15 mouse cellular contexts compared by ENCODE assay signal in genomic region chr13:41085140-41085539, GRCm38 (mm10). TPM values are rescaled to one million over a fixed set of nuclear protein-coding genes. Genes with fewer than 3 reads are reported as not detected.
A peak's percentile ranks its signal among the peaks of the same experiment; 100 is the strongest.
DNase-seq lines count a peak whose midpoint lies in the region; ATAC-seq and TF ChIP-seq lines count a peak whose summit lies in the region.
"Had no signal": no experiment of that assay in that cellular context is flagged by ENCODE, and none has a peak within 500 bp of the region (broad histone marks: within the 10 kb centered on the region; RNA-seq: fewer than 3 reads in every experiment).

No protein-coding gene starts in this region.

- no peak overlapping the region for H3K9ac ChIP-seq in limb, embryonic 14.5 days (ENCODE audit: low read depth, low read length, severe bottlenecking)

- H3K4me2 ChIP-seq in limb, embryonic 14.5 days (replicated peaks; ENCODE audit: low read depth, low read length, severe bottlenecking) = no peak overlapping the region

- no peaks in the 10 kb centered on the region for H3K4me1 ChIP-seq in limb, embryonic 14.5 days (ENCODE audit: control insufficient read depth, insufficient read depth, low read length)
- H3K4me1 ChIP-seq in limb, embryonic 10.5 days = no peaks in the 10 kb centered on the region

- peak; percentile 40 for TF ChIP-seq CTCF in Patski (IDR thresholded peaks at IDR 0.05)

- no peak for TF ChIP-seq POLR2A in limb, embryonic 14.5 days (IDR thresholded peaks at IDR 0.05; ENCODE audit: borderline replicate concordance, extremely low read depth, insufficient read depth, insufficient read length)

- in situ Hi-C loops in Patski (cut with MboI; ENCODE audit: low pct_unique_long_range_greater_than_20kb) = no loop called here

- CTCF ChIA-PET in Patski (lab: Charles Lee) = interaction anchor here (1.0 to 1.5 kb wide), 2 partner anchors 14 to 19 kb away, joined by 3 read pairs; no protein-coding TSS in a partner anchor

- DNase-seq in embryo, embryonic 10 days (ENCODE audit: low spot score) = peak; percentile 48
- no peak for DNase-seq in embryo, embryonic 9.5 days (ENCODE audit: extremely low spot score)
- DNase-seq in limb, embryonic 14.5 days (ENCODE audit: low spot score) = peak; percentile 47
- no peak for DNase-seq in limb, embryonic 10.5 days (ENCODE audit: low spot score)
- DNase-seq in Patski (ENCODE audit: low read depth, low spot score) = no peak
- DNase-seq in gastrocnemius, postnatal 10 days = no peak
- DNase-seq in right cerebral cortex, postnatal 4 days = no peak
- DNase-seq: adrenal gland, adult 2 months; cerebellum, postnatal 14 days had no signal

- no peak for ATAC-seq in limb, embryonic 14.5 days (ENCODE audit: low FRiP score, low read depth)
- no peak for ATAC-seq in Patski
- ATAC-seq in megakaryocyte-erythroid progenitor cell, adult 5-6 weeks (replicated peaks; ENCODE audit: low FRiP score, low TSS enrichment, poor library complexity, severe bottlenecking) = 0 out of 2 replicates have a peak, but pooled peaks have one; percentile 63

- H3K9me3 ChIP-seq in limb, embryonic 14.5 days (ENCODE audit: control insufficient read depth, low read length) = no peaks in the 10 kb centered on the region
- no peaks in the 10 kb centered on the region for H3K9me3 ChIP-seq in limb, embryonic 10.5 days (replicated peaks)

- POLR2A ChIA-PET in Patski (lab: Charles Lee) = no interaction called here

- no peaks in the 10 kb centered on the region for H3K36me3 ChIP-seq in limb, embryonic 14.5 days (ENCODE audit: control insufficient read depth, insufficient read depth, low read length)
- H3K36me3 ChIP-seq in limb, embryonic 10.5 days = no peaks in the 10 kb centered on the region

- 11% methylated on average over 2 of the region's 2 CpGs for WGBS in limb, embryonic 14.5 days
- WGBS in limb, embryonic 10.5 days = 29% methylated on average over 2 of the region's 2 CpGs

- H3K4me3 ChIP-seq in limb, embryonic 14.5 days (replicated peaks; ENCODE audit: low read length) = no peak overlapping the region
- H3K4me3 ChIP-seq in limb, embryonic 10.5 days = no peak overlapping the region

- H3K27me3 ChIP-seq in limb, embryonic 14.5 days (ENCODE audit: control insufficient read depth, insufficient read depth, low read length) = no peaks in the 10 kb centered on the region
- peaks cover 13% of the 10 kb centered on the region for H3K27me3 ChIP-seq in limb, embryonic 10.5 days (ENCODE audit: low read depth, poor library complexity, severe bottlenecking)
- H3K27me3 ChIP-seq in Patski = peaks cover 38% of the 10 kb centered on the region

- no peak overlapping the region for H3K27ac ChIP-seq in limb, embryonic 14.5 days (replicated peaks; ENCODE audit: low read depth, low read length)
- no peak overlapping the region for H3K27ac ChIP-seq in limb, embryonic 10.5 days

RNA-seq across cellular contexts. Expression of gene Mak, which starts 5.6 kb away (rescaled TPM):
- 0.64 and 0.79 TPM in 2 replicates for polyA plus RNA-seq in limb, embryonic 14.5 days (2012; rRNA removed)
- 0.23 and 0.46 TPM in 2 replicates for polyA plus RNA-seq in limb, embryonic 14.5 days (2014; fragmentation: Nextera tagmentation; extraction: Ambion mirVana)
- 0.46 and 0.69 TPM in 2 replicates for polyA plus RNA-seq in limb, embryonic 10.5 days (2016; fragmentation: Nextera tagmentation; extraction: Ambion mirVana)
- 0.05 TPM for polyA plus RNA-seq in Patski (2021)
- total RNA-seq in megakaryocyte-erythroid progenitor cell, adult 5-6 weeks (2014; fragmentation: Nextera tagmentation) = not detected in 2 replicates
- total RNA-seq in megakaryocyte-erythroid progenitor cell, adult 5-6 weeks (2017) = not detected in 2 replicates
- total RNA-seq in gastrocnemius, postnatal 10 days (2021) = not detected
- polyA plus RNA-seq: small intestine, adult 2 months had no signal

RNA-seq across cellular contexts. Expression of gene Gcm2, which starts 25.7 kb away (rescaled TPM):
- 0.14 TPM in 1 of 2 replicates, not detected in the other for polyA plus RNA-seq in limb, embryonic 14.5 days (2012; rRNA removed)
- not detected in 2 replicates for polyA plus RNA-seq in limb, embryonic 14.5 days (2014; fragmentation: Nextera tagmentation; extraction: Ambion mirVana)
- 0.15 TPM in 1 of 2 replicates, not detected in the other for polyA plus RNA-seq in limb, embryonic 10.5 days (2016; fragmentation: Nextera tagmentation; extraction: Ambion mirVana)
- not detected for polyA plus RNA-seq in Patski (2021)
- total RNA-seq in megakaryocyte-erythroid progenitor cell, adult 5-6 weeks (2014; fragmentation: Nextera tagmentation) = not detected in 2 replicates
- not detected in 2 replicates for total RNA-seq in megakaryocyte-erythroid progenitor cell, adult 5-6 weeks (2017)
- total RNA-seq in gastrocnemius, postnatal 10 days (2021) = not detected
- total RNA-seq: adrenal gland, adult 2 months; layer of hippocampus, adult 18-20 months had no signal
- polyA plus RNA-seq: adrenal gland, adult 2 months; frontal cortex, adult 2 months; heart, embryonic 16.5 days; liver, embryonic 16.5 days; small intestine, adult 2 months had no signal

RNA-seq across cellular contexts. Expression of gene Sycp2l, which starts 29.0 kb away (rescaled TPM):
- polyA plus RNA-seq in limb, embryonic 14.5 days (2012; rRNA removed) = not detected in 2 replicates
- polyA plus RNA-seq in limb, embryonic 14.5 days (2014; fragmentation: Nextera tagmentation; extraction: Ambion mirVana) = not detected in 2 replicates
- not detected in 2 replicates for polyA plus RNA-seq in limb, embryonic 10.5 days (2016; fragmentation: Nextera tagmentation; extraction: Ambion mirVana)
- not detected for polyA plus RNA-seq in Patski (2021)
- not detected in 2 replicates for total RNA-seq in megakaryocyte-erythroid progenitor cell, adult 5-6 weeks (2014; fragmentation: Nextera tagmentation)
- total RNA-seq in megakaryocyte-erythroid progenitor cell, adult 5-6 weeks (2017) = not detected in 2 replicates
- total RNA-seq in gastrocnemius, postnatal 10 days (2021) = not detected
- total RNA-seq: adrenal gland, adult 2 months had no signal
- polyA plus RNA-seq: adrenal gland, adult 2 months; heart, embryonic 16.5 days; liver, embryonic 16.5 days; small intestine, adult 2 months had no signal

Comparison
In these comparisons a context has a peak if more than half of its experiments do, and no peak if none do; other contexts are left out.
1. DNase-seq: peak in embryo, embryonic 10 days (single experiment) and limb, embryonic 14.5 days (single experiment); none in embryo, embryonic 9.5 days (single experiment), limb, embryonic 10.5 days (single experiment), Patski (single experiment), gastrocnemius, postnatal 10 days (single experiment) and right cerebral cortex, postnatal 4 days (single experiment).